Comparison of ENCODE assay signal across 16 mouse cellular contexts in the genomic region with DNA sequence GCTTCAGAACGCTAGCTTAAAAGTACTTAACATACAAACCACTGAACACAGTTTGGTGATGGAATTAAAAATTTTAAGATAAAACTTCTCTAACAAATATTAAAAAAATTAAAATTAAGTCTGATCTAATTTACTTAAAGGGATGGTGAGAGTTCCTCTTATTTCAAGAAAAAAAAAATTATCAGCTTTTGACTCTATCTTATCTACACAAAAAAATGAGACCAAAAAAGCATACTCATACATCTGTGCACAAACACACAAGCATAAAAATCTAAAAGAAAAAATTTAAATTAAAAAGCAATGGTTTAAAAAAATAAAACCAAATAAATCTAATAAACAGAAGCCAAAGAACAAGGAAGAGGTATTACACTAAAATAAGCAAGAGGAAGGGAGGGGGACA.
"Had no signal": no experiment of that assay in that cellular context is flagged by ENCODE, and none has a peak within 500 bp of the region (broad histone marks: within the 10 kb centered on the region; RNA-seq: fewer than 3 reads in every experiment).

No protein-coding gene starts in this region.

- H3K4me1 ChIP-seq: stomach, embryonic 15.5 days had no signal

- H3K27ac ChIP-seq: neural tube, embryonic 13.5 days; neural tube, embryonic 15.5 days; stomach, embryonic 15.5 days; stomach, postnatal 0 days had no signal

- H3K9ac ChIP-seq: neural tube, embryonic 13.5 days; neural tube, embryonic 15.5 days; stomach, embryonic 15.5 days had no signal

- H3K4me2 ChIP-seq: neural tube, embryonic 13.5 days; neural tube, embryonic 15.5 days; stomach, embryonic 15.5 days had no signal

- H3K27me3 ChIP-seq: neural tube, embryonic 13.5 days; neural tube, embryonic 15.5 days; stomach, embryonic 15.5 days had no signal

- H3K4me3 ChIP-seq: neural tube, embryonic 13.5 days; neural tube, embryonic 15.5 days; stomach, embryonic 15.5 days had no signal

- H3K36me3 ChIP-seq: neural tube, embryonic 13.5 days; neural tube, embryonic 15.5 days; stomach, embryonic 15.5 days had no signal

- DNase-seq: retina, postnatal 1 day; right cerebral cortex, adult 18-20 months; right cerebral cortex, postnatal 14 days; right cerebral cortex, postnatal 25 days; right cerebral cortex, postnatal 4 days; spleen, adult 18-20 months; thymus, adult 18-20 months; thymus, adult 2 months; thymus, postnatal 14 days; thymus, postnatal 25 days; thymus, postnatal 36 days; thymus, postnatal 4 days had no signal

- H3K9me3 ChIP-seq: neural tube, embryonic 13.5 days; neural tube, embryonic 15.5 days; stomach, embryonic 15.5 days had no signal
